Mouse (Mus musculus): ENCODE results near the gene Ky. TPM values are rescaled to one million over a fixed set of nuclear protein-coding genes. Genes with fewer than 3 reads are reported as not detected.

Gene Ky
- total RNA-seq, 2 experiments from 2014 or later: 4.9 to 7.4 TPM

- DNase-seq (ENCODE audit: low spot score in 2 of 2): no peak
Observed at GRCm38 (mm10) chr9:102502015-102502633, 3.4 kb upstream of the Ky start.

GRCm38 (mm10) chr9:102504716-102505378, 703 bp upstream of the Ky start:
- DNase-seq (ENCODE audit: low spot score in 2 of 2): no peak

DNA sequence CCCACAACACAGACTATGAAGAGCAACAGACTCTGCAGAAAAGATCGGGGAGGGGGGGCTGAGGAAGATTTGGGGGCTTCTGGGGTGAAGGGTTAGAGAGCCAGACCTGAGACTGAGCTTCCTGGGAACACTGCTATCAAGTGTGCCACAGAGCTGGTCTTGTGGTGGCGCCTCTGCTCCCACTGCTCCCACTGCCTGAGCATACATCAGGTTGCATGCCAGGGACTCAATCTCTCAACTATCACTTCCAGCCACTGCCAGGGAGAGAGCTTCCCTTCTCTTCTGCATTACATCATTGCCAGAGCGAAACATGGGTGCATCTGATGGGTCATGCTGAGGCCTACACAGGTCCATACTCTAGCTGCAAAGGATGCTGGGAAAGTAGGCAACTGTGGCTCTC, 2.8 kb downstream of the Ky start:
- DNase-seq (ENCODE audit: low spot score in 2 of 2): no peak

DNA sequence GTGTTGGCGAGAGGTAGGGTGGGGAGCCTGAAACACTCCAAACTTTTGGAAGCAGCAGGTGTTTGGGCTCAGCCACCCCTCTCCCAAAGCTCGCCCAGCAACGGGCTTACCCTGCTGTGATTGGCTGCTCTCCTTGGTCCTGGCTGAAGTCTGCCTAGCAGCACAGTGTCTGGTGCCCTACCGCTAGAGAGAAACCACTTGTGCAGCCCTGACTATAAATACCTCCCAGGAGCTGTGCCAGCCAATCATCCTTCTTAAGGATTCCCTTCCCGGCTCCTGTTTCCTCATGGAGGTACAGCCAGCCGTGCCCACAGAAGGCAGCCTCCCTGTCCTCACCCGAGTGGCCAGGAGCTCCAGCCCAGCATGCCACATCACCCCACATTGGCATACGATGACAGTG, 5.9 kb downstream of the Ky start:
- no peak for DNase-seq (ENCODE audit: low spot score in 2 of 2)

- DNase-seq (ENCODE audit: low spot score in 2 of 2): no peak
Observed at GRCm38 (mm10) chr9:102513578-102513977, 8.0 kb downstream of the Ky start.

DNA sequence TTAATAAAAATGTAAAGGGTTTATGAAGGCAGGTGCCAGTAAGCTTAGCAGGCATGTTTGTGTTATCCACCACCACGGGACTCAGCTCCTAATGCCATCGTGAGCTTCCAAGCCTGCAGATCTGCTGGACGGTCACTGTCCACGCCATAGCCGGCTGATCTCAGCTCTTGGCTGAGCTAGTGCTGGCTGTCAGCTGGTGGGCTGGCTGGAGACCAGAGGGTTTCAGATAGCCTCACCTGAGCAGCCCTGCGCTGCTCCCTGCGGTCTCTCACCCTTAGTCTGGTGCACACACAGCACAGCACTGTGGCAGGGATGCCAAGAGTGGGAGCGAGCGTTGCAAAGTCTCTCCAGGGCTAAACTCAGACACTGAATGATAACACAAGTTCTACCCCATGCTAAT, 12.9 kb downstream of the Ky start:
- DNase-seq (ENCODE audit: low spot score in 2 of 2): no peak

- no peak for DNase-seq (ENCODE audit: low spot score in 2 of 2)
Observed at GRCm38 (mm10) chr9:102521396-102521795, 15.8 kb downstream of the Ky start.

DNA sequence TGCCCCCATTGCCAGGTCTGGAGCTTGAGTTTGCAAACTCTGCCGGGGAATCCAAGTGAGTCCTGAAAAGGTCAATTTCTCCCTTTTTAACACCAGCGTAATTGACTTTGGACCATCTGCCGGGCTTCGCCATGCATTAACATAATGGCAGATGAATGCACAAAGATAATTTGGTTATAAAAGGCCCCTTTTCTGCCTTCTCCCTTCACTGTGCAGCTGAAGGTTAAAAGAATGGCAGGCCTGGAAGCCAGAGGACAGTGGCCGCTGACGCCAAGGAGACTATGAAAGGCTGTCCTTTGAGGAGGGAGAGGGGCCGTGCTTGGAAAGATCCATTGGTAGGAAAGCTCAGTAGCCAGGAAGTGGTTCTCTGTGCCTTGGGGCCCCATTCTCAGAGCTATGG, 22.6 kb downstream of the Ky start:
- no peak for DNase-seq (ENCODE audit: low spot score in 2 of 2)

DNA sequence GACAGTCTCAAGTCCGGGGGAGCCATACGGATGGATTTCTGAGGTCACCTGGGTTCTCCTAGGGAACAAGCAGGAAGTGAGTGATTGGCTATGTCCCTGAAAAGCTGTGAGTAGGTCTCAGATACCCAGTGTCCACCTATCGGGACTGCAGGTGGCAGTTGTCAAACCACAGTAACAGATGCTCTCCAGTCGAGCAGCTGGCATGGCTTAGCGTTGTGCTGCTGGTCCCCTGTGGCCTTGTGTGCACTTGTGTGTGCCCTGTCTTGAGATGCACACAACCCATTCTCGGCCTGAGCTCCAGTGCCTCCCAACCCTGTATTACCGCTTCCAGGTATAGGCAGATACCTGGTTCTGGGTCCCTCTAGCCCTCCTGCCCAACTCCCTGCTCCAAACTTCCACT, 23.0 kb downstream of the Ky start:
- no peak for DNase-seq (ENCODE audit: low spot score in 2 of 2)

- DNase-seq (ENCODE audit: low spot score in 2 of 2): no peak
Observed at GRCm38 (mm10) chr9:102529008-102529407, 23.5 kb downstream of the Ky start.

DNA sequence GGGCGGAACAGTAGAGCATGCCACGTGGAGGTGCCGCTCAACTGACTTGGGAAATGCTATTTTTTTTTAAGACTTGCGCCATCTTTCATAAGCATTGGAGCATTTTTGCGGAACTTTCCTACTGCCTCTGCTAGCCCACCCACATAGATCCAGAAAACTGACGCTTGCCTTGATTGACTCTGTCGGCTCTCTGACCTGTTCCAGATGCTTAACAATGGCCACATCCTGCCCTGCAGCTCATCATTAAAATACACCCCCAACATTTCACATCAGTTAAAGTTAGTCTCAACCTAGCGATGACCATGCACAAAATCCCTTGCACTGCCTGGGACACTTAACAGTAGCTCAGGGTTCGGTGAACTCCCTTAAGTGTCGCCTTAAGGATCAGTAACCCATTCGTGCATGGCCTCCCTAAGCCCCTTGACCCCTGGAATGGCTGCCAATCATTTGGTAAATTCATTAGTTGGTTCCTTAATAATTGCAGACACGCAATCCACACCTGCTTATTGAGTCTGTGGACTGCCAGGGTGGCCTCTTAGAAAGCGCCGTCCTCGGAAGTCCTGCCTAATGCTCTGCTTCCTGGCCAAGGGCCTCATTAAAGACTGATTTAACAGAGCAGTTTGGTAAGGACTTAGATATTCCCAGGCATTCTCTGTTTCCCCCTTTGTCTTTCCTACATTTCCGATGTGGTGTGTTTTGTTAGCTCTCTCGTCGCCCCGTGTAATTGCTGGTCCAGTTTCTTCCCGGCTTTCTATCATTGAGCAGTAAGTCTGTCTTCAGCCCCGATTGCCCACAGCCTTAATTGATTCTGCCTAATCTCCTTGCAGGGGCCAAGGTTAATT, 25.7 kb downstream of the Ky start:
- no peak for DNase-seq (ENCODE audit: low spot score in 2 of 2)

GRCm38 (mm10) chr9:102536968-102537367, 31.4 kb downstream of the Ky start:
- no peak for DNase-seq (ENCODE audit: low spot score in 2 of 2)

DNA sequence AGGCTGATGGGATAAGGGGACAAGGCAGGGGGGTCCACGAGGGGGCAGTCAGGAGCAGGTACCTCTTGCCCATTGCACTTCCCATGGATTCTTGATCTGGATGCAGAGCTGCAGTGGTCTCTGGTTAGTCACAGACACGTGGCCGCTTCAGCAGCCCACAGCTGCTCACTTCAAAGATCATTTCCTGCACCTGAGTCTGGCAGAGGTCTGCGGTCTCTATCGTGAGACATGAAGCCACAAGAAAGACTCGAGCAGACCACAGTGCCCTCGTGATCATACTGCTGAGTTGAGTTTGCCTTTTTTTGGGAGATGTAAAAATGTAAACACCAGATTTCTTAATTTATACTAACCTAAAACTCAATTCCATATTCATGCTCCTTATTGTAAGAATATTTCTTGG, 34.1 kb downstream of the Ky start:
- no peak for DNase-seq (ENCODE audit: low spot score in 2 of 2)

GRCm38 (mm10) chr9:102541666-102542065, 36.1 kb downstream of the Ky start:
- DNase-seq (ENCODE audit: low spot score in 2 of 2): no peak

GRCm38 (mm10) chr9:102542540-102542939, 37.0 kb downstream of the Ky start:
- no peak for DNase-seq (ENCODE audit: low spot score in 2 of 2)

DNA sequence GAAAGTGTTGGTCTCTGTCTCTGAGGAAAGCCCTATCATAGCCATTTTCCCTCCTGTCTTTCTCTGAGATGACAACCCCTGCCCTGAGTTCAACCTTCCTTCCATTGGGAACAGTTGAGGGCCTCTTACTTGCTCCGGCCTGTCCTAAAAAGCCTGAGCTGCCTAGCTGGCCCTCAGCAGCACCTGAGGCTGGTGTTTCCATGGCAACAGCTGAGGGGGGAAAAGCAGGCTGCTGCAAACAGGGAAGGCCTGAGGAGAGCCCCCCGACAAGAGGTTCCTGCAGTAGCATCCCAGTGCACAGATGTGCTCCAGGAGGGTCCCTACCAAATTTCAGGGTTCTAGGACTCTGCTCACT, 38.2 kb downstream of the Ky start:
- no peak for DNase-seq (ENCODE audit: low spot score in 2 of 2)

DNA sequence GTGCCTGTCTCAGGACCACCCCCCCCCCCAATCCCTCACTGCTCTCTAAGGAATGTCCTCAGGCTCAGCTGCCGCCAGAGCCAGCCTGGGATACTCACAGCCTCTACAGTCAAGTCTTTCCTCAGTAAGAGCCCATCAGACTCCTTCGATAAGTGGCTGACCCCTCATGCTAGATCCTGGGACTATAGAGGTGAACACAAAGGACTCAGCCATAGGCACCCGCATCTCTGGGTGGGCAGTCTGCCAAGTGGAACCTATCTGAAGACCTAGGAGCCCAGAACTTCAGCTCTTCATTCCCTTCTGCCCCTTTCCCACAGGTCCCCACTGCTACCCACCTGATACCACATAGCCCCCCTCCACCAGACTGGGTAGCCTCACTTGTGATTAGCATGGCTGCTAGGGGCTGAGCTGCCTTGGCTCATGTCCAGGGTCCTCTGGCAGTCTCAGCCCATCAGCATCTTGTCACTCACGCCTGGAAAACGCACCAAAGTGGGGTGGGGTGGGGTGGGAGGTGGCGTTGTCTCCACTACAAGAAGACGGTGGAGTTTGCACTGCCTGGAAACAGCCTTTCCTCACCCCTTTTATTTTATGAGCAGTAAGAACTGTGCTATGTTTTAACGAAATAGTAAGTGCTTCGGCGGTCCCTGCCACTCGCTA, 38.7 kb downstream of the Ky start:
- DNase-seq (ENCODE audit: low spot score in 2 of 2): no peak

DNA sequence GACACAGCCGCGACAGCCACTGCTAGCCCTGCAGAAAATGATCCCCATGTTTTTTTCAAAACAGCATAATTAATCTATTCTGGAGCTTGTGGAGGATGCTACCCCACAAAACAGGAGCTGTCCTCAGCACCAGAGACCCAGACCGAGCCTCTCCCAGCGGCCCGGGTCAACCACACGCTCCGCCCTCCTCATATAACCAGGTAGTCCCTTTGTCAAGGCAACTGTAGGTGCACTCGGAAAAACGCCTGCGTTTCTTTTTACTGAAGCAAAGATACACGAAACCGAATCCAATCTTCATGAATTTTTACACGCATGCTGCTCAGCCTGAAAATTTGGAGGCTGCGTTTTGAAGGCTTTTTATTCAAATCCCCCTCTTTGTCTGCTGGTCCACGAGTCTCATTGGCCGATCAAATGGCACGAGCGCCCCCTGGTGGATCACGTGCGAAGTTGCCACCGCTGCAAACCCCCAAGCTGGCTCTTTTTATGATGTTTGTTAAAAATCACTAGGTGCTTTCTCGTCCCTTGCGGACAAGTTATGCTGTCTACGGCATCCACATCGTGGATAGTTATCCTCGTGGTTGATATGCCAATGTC, 39.3 kb downstream of the Ky start:
- DNase-seq (ENCODE audit: low spot score in 2 of 2): peak; percentile 93 to 94

DNA sequence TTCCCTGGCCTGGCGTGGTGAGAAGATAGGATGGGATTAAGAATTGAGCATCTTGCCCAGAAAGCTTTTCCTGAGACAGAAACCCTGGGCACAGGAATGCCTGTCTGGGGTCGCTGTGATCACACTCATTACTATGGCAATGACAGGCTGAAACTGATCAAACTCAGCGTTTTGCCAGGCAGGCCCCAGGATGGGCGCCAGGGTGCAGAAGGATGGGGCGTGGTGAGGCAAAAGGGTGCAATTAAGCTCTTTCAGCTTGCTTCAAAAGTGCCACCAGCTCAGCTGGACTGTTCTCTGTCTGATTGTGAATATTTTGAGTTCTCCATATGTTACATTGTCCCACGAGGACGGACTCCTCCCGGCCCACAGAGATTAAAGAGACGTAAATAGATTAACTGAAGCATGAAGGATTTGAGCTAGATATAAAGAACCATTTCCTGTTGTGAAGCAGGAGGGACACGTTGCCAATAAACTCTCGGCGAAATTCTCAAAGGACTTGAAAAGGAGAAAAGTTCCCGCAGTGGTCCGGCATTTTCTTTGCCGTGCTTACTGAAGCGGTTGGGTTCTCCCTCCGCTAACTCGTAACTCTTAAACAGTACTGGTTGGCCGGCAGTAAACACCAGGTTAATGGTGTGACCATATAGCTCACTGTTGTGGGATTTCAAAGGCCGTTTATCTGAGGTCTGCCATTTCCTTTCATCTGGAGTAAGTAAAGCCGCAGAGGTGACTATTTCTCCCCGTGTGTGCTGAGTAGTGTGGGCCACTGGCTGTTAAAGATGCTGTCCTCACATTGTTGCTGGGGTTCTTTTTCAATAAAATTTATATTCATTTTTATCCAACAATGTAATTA, 40.1 kb downstream of the Ky start:
- DNase-seq (ENCODE audit: low spot score in 2 of 2): peak in 1 of 2 experiments; percentile 50

- DNase-seq (ENCODE audit: low spot score in 2 of 2): no peak
Observed at GRCm38 (mm10) chr9:102546256-102547027, 40.9 kb downstream of the Ky start.

Data from layer of hippocampus, postnatal 14 days (tissue).